ENCODE assay signal across 8 mouse cellular contexts in genomic region chr2:51982288-51982687, GRCm38 (mm10). TPM values are rescaled to one million over a fixed set of nuclear protein-coding genes. Genes with fewer than 3 reads are reported as not detected.
DNase-seq lines count a peak whose midpoint lies in the region; ATAC-seq lines count a peak whose summit lies in the region.
"Had no signal": no experiment of that assay in that cellular context is flagged by ENCODE, and none has a peak within 500 bp of the region (broad histone marks: within the 10 kb centered on the region; RNA-seq: fewer than 3 reads in every experiment).

No protein-coding gene starts in this region.

- no peak for ATAC-seq in kidney, embryonic 14.5 days (ENCODE audit: low FRiP score, low TSS enrichment)
- peak; percentile 90 for ATAC-seq in megakaryocyte-erythroid progenitor cell, adult 5-6 weeks (replicated peaks; ENCODE audit: low FRiP score, low TSS enrichment, poor library complexity, severe bottlenecking)

- 63% methylated on average over 13 of the region's 13 CpGs for WGBS in kidney, embryonic 14.5 days
- WGBS in embryonic facial prominence, embryonic 10.5 days, result 65% methylated on average over 13 of the region's 13 CpGs

- no peak for DNase-seq in kidney, postnatal 4 days
- DNase-seq in embryonic facial prominence, embryonic 10.5 days (ENCODE audit: low spot score), result no peak
- peak; percentile 5 for DNase-seq in kidney, postnatal 36 days
- no peak for DNase-seq in frontal cortex, postnatal 10 days (ENCODE audit: low spot score in 2 of 2)
- DNase-seq in right cerebral cortex, postnatal 4 days, result no peak

- H3K27ac ChIP-seq in kidney, embryonic 14.5 days (ENCODE audit: low read depth, low read length), result 0 out of 2 replicates have a peak overlapping the region, but pooled peaks have one; percentile 17
- peak overlapping the region; percentile 35 for H3K27ac ChIP-seq in embryonic facial prominence, embryonic 10.5 days (replicated peaks)
- H3K27ac ChIP-seq: neural tube, embryonic 13.5 days had no signal

- H3K4me3 ChIP-seq in kidney, embryonic 14.5 days (ENCODE audit: low read length), result no peak overlapping the region
- H3K4me3 ChIP-seq in embryonic facial prominence, embryonic 10.5 days, result no peak overlapping the region
- H3K4me3 ChIP-seq: neural tube, embryonic 13.5 days had no signal

- no peaks in the 10 kb centered on the region for H3K9me3 ChIP-seq in kidney, embryonic 14.5 days (ENCODE audit: control insufficient read depth, low read length)
- H3K9me3 ChIP-seq in embryonic facial prominence, embryonic 10.5 days, result peaks cover 3% of the 10 kb centered on the region; the same call in 1 of the 2 replicates
- H3K9me3 ChIP-seq: neural tube, embryonic 13.5 days had no signal

- peak overlapping the region; percentile 2; the same call in 1 of the 2 replicates for H3K4me2 ChIP-seq in kidney, embryonic 14.5 days (replicated peaks; ENCODE audit: low read depth, low read length)

- no peak overlapping the region for H3K9ac ChIP-seq in kidney, embryonic 14.5 days (ENCODE audit: low read depth, low read length)
- H3K9ac ChIP-seq: neural tube, embryonic 13.5 days had no signal

- no peaks in the 10 kb centered on the region for H3K36me3 ChIP-seq in kidney, embryonic 14.5 days (ENCODE audit: control insufficient read depth, insufficient read depth, low read length)
- H3K36me3 ChIP-seq in embryonic facial prominence, embryonic 10.5 days (replicated peaks), result no peaks in the 10 kb centered on the region
- H3K36me3 ChIP-seq: neural tube, embryonic 13.5 days had no signal

- H3K4me1 ChIP-seq in kidney, embryonic 14.5 days (ENCODE audit: control insufficient read depth, insufficient read depth, low read length), result 0 out of 2 replicates have a peak, but pooled peaks cover 4% of the 10 kb centered on the region
- peaks cover 13% of the 10 kb centered on the region; the same call in 1 of the 2 replicates for H3K4me1 ChIP-seq in embryonic facial prominence, embryonic 10.5 days
- H3K4me1 ChIP-seq: neural tube, embryonic 13.5 days had no signal

- no peaks in the 10 kb centered on the region for H3K27me3 ChIP-seq in kidney, embryonic 14.5 days (ENCODE audit: control insufficient read depth, insufficient read depth, low read length)
- no peaks in the 10 kb centered on the region for H3K27me3 ChIP-seq in embryonic facial prominence, embryonic 10.5 days (replicated peaks; ENCODE audit: low read depth, poor library complexity, severe bottlenecking)
- H3K27me3 ChIP-seq: neural tube, embryonic 13.5 days had no signal

RNA-seq across cellular contexts. Expression of gene Nmi, which starts 9.0 kb away (rescaled TPM):
- 13.8 and 17.7 TPM in 2 replicates for polyA plus RNA-seq in kidney, embryonic 14.5 days (2014; fragmentation: Nextera tagmentation; extraction: Ambion mirVana)
- 4.4 and 6.1 TPM in 2 replicates for polyA plus RNA-seq in embryonic facial prominence, embryonic 10.5 days (2016; fragmentation: Nextera tagmentation; extraction: Ambion mirVana)
- total RNA-seq in megakaryocyte-erythroid progenitor cell, adult 5-6 weeks (2014; fragmentation: Nextera tagmentation), result 27.6 and 40.1 TPM in 2 replicates
- total RNA-seq in megakaryocyte-erythroid progenitor cell, adult 5-6 weeks (2017), result 39.1 and 102 TPM in 2 replicates

RNA-seq across cellular contexts. Expression of gene Rbm43, which starts 47.3 kb away (rescaled TPM):
- polyA plus RNA-seq in kidney, embryonic 14.5 days (2014; fragmentation: Nextera tagmentation; extraction: Ambion mirVana), result 8.3 and 12.9 TPM in 2 replicates
- 7.8 and 7.9 TPM in 2 replicates for polyA plus RNA-seq in embryonic facial prominence, embryonic 10.5 days (2016; fragmentation: Nextera tagmentation; extraction: Ambion mirVana)
- total RNA-seq in megakaryocyte-erythroid progenitor cell, adult 5-6 weeks (2014; fragmentation: Nextera tagmentation), result 82.4 and 84.5 TPM in 2 replicates
- 56.6 and 63.1 TPM in 2 replicates for total RNA-seq in megakaryocyte-erythroid progenitor cell, adult 5-6 weeks (2017)

RNA-seq across cellular contexts. Expression of gene Tnfaip6, which starts 55.5 kb away (rescaled TPM):
- polyA plus RNA-seq in kidney, embryonic 14.5 days (2014; fragmentation: Nextera tagmentation; extraction: Ambion mirVana), result 7.7 and 8.2 TPM in 2 replicates
- 44.7 and 57.7 TPM in 2 replicates for polyA plus RNA-seq in embryonic facial prominence, embryonic 10.5 days (2016; fragmentation: Nextera tagmentation; extraction: Ambion mirVana)
- not detected in 2 replicates for total RNA-seq in megakaryocyte-erythroid progenitor cell, adult 5-6 weeks (2014; fragmentation: Nextera tagmentation)
- not detected in 2 replicates for total RNA-seq in megakaryocyte-erythroid progenitor cell, adult 5-6 weeks (2017)

Comparison
In these comparisons a context has a peak if more than half of its experiments do, and no peak if none do; other contexts are left out.
1. DNase-seq: peak in kidney, postnatal 36 days (2 of 2); none in kidney, postnatal 4 days (0 of 2), embryonic facial prominence, embryonic 10.5 days (single experiment), frontal cortex, postnatal 10 days (0 of 2) and right cerebral cortex, postnatal 4 days (single experiment).